Mouse (Mus musculus): ENCODE data around the gene Slc1a7. TPM values are rescaled to one million over a fixed set of nuclear protein-coding genes. Genes with fewer than 3 reads are reported as not detected.

Gene Slc1a7
- total RNA-seq, 2 experiments from 2014 or later = 0.85 to 1.1 TPM

- no peak for DNase-seq (ENCODE audit: low spot score in 2 of 2)
- intact Hi-C loops (cut with DNase I) = loop anchor here (2.0 kb wide), 1 partner anchor 48 kb away; no protein-coding TSS in a partner anchor
Measured at GRCm38 (mm10) chr4:108032352-108032849, 64.3 kb downstream of the Slc1a7 start.

GRCm38 (mm10) chr4:108033041-108033764 lies 65.1 kb downstream of the Slc1a7 start:
- peak in 1 of 2 experiments; percentile 79 for DNase-seq (ENCODE audit: low spot score in 2 of 2)
- intact Hi-C loops (cut with DNase I) = loop anchor here (2.0 kb wide), 1 partner anchor 48 kb away; no protein-coding TSS in a partner anchor

GRCm38 (mm10) chr4:108037027-108037426 lies 68.9 kb downstream of the Slc1a7 start:
- no peak for DNase-seq (ENCODE audit: low spot score in 2 of 2)
- intact Hi-C loops (cut with DNase I) = no loop called here

- intact Hi-C loops (cut with DNase I) = no loop called here
- DNase-seq (ENCODE audit: low spot score in 2 of 2) = no peak
Measured at GRCm38 (mm10) chr4:108045136-108046107, 77.3 kb downstream of the Slc1a7 start.

GRCm38 (mm10) chr4:108046136-108046535 lies 78.0 kb downstream of the Slc1a7 start:
- no peak for DNase-seq (ENCODE audit: low spot score in 2 of 2)
- intact Hi-C loops (cut with DNase I) = no loop called here

GRCm38 (mm10) chr4:108051687-108052274 lies 83.6 kb downstream of the Slc1a7 start:
- intact Hi-C loops (cut with DNase I) = no loop called here
- DNase-seq (ENCODE audit: low spot score in 2 of 2) = peak in 1 of 2 experiments; percentile 37

- no peak for DNase-seq (ENCODE audit: low spot score in 2 of 2)
- intact Hi-C loops (cut with DNase I) = no loop called here
Measured at GRCm38 (mm10) chr4:108052673-108053072, 84.5 kb downstream of the Slc1a7 start.

GRCm38 (mm10) chr4:108055873-108056272 lies 87.7 kb downstream of the Slc1a7 start:
- intact Hi-C loops (cut with DNase I) = loop anchor here (5.0 kb wide), 2 partner anchors 74 to 114 kb away; no protein-coding TSS in a partner anchor

GRCm38 (mm10) chr4:108057247-108057646 lies 89.1 kb downstream of the Slc1a7 start:
- peak in 1 of 2 experiments; percentile 76 for DNase-seq (ENCODE audit: low spot score in 2 of 2)
- intact Hi-C loops (cut with DNase I) = loop anchor here (5.0 kb wide), 2 partner anchors 75 to 115 kb away; no protein-coding TSS in a partner anchor

More at GRCm38 (mm10) chr4:108055873-108056272, 87.7 kb downstream of the Slc1a7 start:
- DNase-seq (ENCODE audit: low spot score in 2 of 2) = no peak

- DNase-seq (ENCODE audit: low spot score in 2 of 2) = peak; percentile 44 to 87
- intact Hi-C loops (cut with DNase I) = loop anchor here (5.0 kb wide), 2 partner anchors 76 to 116 kb away; no protein-coding TSS in a partner anchor
Measured at GRCm38 (mm10) chr4:108058166-108058565, 90.0 kb downstream of the Slc1a7 start.

GRCm38 (mm10) chr4:108059601-108060379 lies 91.7 kb downstream of the Slc1a7 start:
- intact Hi-C loops (cut with DNase I) = loop anchor here (5.0 kb wide), 2 partner anchors 77 to 117 kb away; no protein-coding TSS in a partner anchor
- DNase-seq (ENCODE audit: low spot score in 2 of 2) = peak; percentile 39 to 84

- intact Hi-C loops (cut with DNase I) = no loop called here
- DNase-seq (ENCODE audit: low spot score in 2 of 2) = no peak
Measured at GRCm38 (mm10) chr4:108060774-108061173, 92.6 kb downstream of the Slc1a7 start.

- DNase-seq (ENCODE audit: low spot score in 2 of 2) = no peak
- intact Hi-C loops (cut with DNase I) = no loop called here
Measured at GRCm38 (mm10) chr4:108062524-108062923, 94.4 kb downstream of the Slc1a7 start.

Other genes with a start within 250 kb of the Slc1a7 start
- gene Lrp8, start 166.1 kb upstream of the Slc1a7 start, total RNA-seq (2021) = 100 to 1,000 TPM in 1 of 2 experiments, 10 to 100 TPM in 1; 83.4 to 107 TPM
- gene Magoh, start 88.6 kb upstream of the Slc1a7 start, total RNA-seq (2021) = 10 to 100 TPM; 36.1 to 38.8 TPM
- gene 0610037L13Rik, start 78.5 kb upstream of the Slc1a7 start, total RNA-seq (2021) = 10 to 100 TPM; 61.0 to 70.7 TPM
- gene Cpt2, start 44.7 kb upstream of the Slc1a7 start, total RNA-seq (2021) = 1 to 10 TPM; 5.4 to 5.5 TPM
- gene Podn, start 128.1 kb downstream of the Slc1a7 start, total RNA-seq (2021) = 1 to 10 TPM; 7.2 to 8.8 TPM
- gene Scp2, start 176.7 kb downstream of the Slc1a7 start, total RNA-seq (2021) = 100 to 1,000 TPM; 101 to 105 TPM
- 10 to 100 TPM; 10.7 TPM for gene Echdc2, start 197.1 kb downstream of the Slc1a7 start, total RNA-seq (2021)
- gene Zyg11a, start 249.7 kb downstream of the Slc1a7 start, total RNA-seq (2021) = not detected

Data from left cerebral cortex, postnatal 25 days (tissue).